Mouse (Mus musculus): ENCODE results near the gene Wdr86. TPM values are rescaled to one million over a fixed set of nuclear protein-coding genes. Genes with fewer than 3 reads are reported as not detected.

Gene Wdr86
- 2.0 and 2.7 TPM in 2 replicates for polyA plus RNA-seq (2015; fragmentation: Nextera tagmentation; extraction: Ambion mirVana)

GRCm38 (mm10) chr5:24730488-24730871 is at the start of gene Wdr86:
Gene Wdr86, minus strand, starts transcription at chr5:24730727.

GRCm38 (mm10) chr5:24757816-24758215 is 27.3 kb upstream of the Wdr86 start, which contains the start of gene Crygn:
Gene Crygn, minus strand, starts transcription at chr5:24758008.

GRCm38 (mm10) chr5:24685366-24686093 is 45.0 kb downstream of the Wdr86 start, which contains the start of gene Nub1:
Gene Nub1, plus strand, starts transcription at chr5:24685532.

Other genes starting within 250 kb of the Wdr86 start
- 0.07 TPM in 1 of 2 replicates, not detected in the other for gene Gbx1, start 203.5 kb downstream of the Wdr86 start, polyA plus RNA-seq (2015; fragmentation: Nextera tagmentation; extraction: Ambion mirVana)
- 0.13 and 0.15 TPM in 2 replicates for gene Asb10, start 189.7 kb downstream of the Wdr86 start, polyA plus RNA-seq (2015; fragmentation: Nextera tagmentation; extraction: Ambion mirVana)
- not detected in 2 replicates for gene 4931409K22Rik, start 173.9 kb downstream of the Wdr86 start, polyA plus RNA-seq (2015; fragmentation: Nextera tagmentation; extraction: Ambion mirVana)
- gene Abcf2, start 153.3 kb downstream of the Wdr86 start, polyA plus RNA-seq (2015; fragmentation: Nextera tagmentation; extraction: Ambion mirVana) = 48.3 and 51.4 TPM in 2 replicates
- gene Chpf2, start 144.0 kb downstream of the Wdr86 start, polyA plus RNA-seq (2015; fragmentation: Nextera tagmentation; extraction: Ambion mirVana) = 22.6 and 22.9 TPM in 2 replicates
- gene Smarcd3, start 106.3 kb downstream of the Wdr86 start, polyA plus RNA-seq (2015; fragmentation: Nextera tagmentation; extraction: Ambion mirVana) = 30.0 and 39.1 TPM in 2 replicates
- gene Nub1, start 45.2 kb downstream of the Wdr86 start, polyA plus RNA-seq (2015; fragmentation: Nextera tagmentation; extraction: Ambion mirVana) = 24.7 and 26.9 TPM in 2 replicates
- 2.4 and 4.4 TPM in 2 replicates for gene Crygn, start 27.3 kb upstream of the Wdr86 start, polyA plus RNA-seq (2015; fragmentation: Nextera tagmentation; extraction: Ambion mirVana)
- 321 and 393 TPM in 2 replicates for gene Rheb, start 111.9 kb upstream of the Wdr86 start, polyA plus RNA-seq (2015; fragmentation: Nextera tagmentation; extraction: Ambion mirVana)

Measured in urinary bladder, postnatal 0 days (tissue).